Mouse (Mus musculus) limb, embryonic 13.5 days (tissue): ENCODE measurements at regions not wholly inside any gene's neighbourhood (a gene's known extent, or its start where the extent isn't known, plus 50 kb on each side); places are given as distances from the start of the nearest gene placed in this dataset.
A peak's percentile ranks its signal among the peaks of the same experiment; 100 is the strongest.

ENCODE experiments used
- ATAC-seq: fragments of 200-750 bp; cut with Nextera tagmentation; 2 replicates; pipeline ENCODE4 v1.8.0; 2017; ENCODE audit warnings: low read depth, moderate number of reproducible peaks, moderate TSS enrichment; ENCODE audit not compliant: low FRiP score
- H3K27ac ChIP-seq: fragments of 300-500 bp; sonication (generic); 2 replicates; pipeline ENCODE4 v1.5.1; 2015; ENCODE audit warnings: inconsistent platforms, mild to moderate bottlenecking, moderate library complexity
- H3K27me3 ChIP-seq: fragments of 300-500 bp; sonication (generic); 2 replicates; pipeline ENCODE4 v1.6.1; 2015; ENCODE audit warnings: mild to moderate bottlenecking, inconsistent platforms
- H3K36me3 ChIP-seq: fragments of 300-500 bp; sonication (generic); 2 replicates; pipeline ENCODE4 v1.6.1; 2015; ENCODE audit warnings: inconsistent platforms, mild to moderate bottlenecking, moderate library complexity
- H3K4me1 ChIP-seq: fragments of 300-500 bp; sonication (generic); 2 replicates; pipeline ENCODE4 v1.6.1; 2015; ENCODE audit warnings: inconsistent platforms
- H3K4me2 ChIP-seq: fragments of 300-500 bp; sonication (generic); replicated peaks from 2 replicates; pipeline ENCODE4 v1.6.1; 2015; ENCODE audit warnings: inconsistent platforms, mild to moderate bottlenecking, moderate library complexity
- H3K4me3 ChIP-seq: fragments of 300-500 bp; sonication (generic); 2 replicates; pipeline ENCODE4 v1.5.1; 2015; ENCODE audit warnings: moderate library complexity, mild to moderate bottlenecking, inconsistent platforms
- H3K9ac ChIP-seq: fragments of 300-500 bp; sonication (generic); 2 replicates; pipeline ENCODE4 v1.6.1; 2015; ENCODE audit warnings: mild to moderate bottlenecking, inconsistent platforms
- H3K9me3 ChIP-seq: fragments of 300-500 bp; sonication (generic); 2 replicates; pipeline ENCODE4 v1.6.1; 2016; ENCODE audit warnings: inconsistent platforms
- WGBS: fragments of 180-500 bp; shearing (Covaris S2); methylation state at CpG from one replicate; pipeline ENCODE4 v1.1.7; 2015; 5-methylcytosine and 5-hydroxymethylcytosine counted together

DNA sequence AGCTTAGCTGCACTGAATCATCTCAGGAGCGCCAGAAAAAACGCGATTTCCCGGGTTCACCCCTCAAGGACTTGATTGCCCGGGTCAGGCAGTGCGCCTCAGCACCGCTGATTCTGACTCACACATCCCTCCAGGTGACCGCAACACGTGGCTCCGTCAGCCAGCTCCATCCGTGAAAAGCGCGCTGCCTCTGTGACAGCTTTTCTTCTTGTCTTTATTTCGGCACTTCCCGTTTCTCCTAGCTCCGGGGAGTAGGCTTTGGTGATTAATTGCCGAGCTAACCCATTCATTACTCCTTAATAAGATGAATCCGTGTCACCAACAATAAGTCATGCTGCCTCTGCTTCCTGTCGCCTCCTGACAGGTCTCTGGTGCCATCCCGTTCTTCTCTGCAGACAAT lies 108.6 kb downstream of the Katnal1 start:
- 9% methylated on average over 20 of the region's 20 CpGs for WGBS
- peaks cover 22% of the 10 kb centered on the region for H3K27me3 ChIP-seq
- H3K4me3 ChIP-seq, result peak overlapping the region; percentile 21; the same call in 1 of the 2 replicates
- H3K4me2 ChIP-seq, result peak overlapping the region; percentile 46
- peak overlapping the region; percentile 39; the same call in 1 of the 2 replicates for H3K9ac ChIP-seq
- H3K27ac ChIP-seq, result no peak overlapping the region
- peaks cover 14% of the 10 kb centered on the region for H3K4me1 ChIP-seq
- H3K36me3 ChIP-seq, result no peaks in the 10 kb centered on the region
- ATAC-seq, result no peak
- no peaks in the 10 kb centered on the region for H3K9me3 ChIP-seq

DNA sequence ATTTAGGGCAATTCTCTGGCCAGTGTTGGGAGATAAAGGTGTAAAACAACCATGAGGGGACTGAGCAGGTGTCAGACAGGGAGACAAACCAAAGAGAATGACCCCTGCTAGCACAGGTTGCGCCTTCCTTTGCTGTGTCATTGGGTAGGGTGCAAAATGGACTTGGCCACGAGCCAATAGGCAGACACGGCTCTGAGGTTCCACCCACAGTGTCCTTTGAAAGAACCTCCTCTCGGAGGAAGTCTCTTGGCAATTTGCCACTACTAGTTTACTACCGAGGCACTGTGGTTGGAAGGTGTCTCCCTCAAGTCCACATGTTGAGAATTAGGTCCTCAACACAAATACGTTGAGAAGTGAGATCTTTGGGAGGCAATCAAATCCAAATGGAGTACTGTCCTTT lies 109.7 kb downstream of the Katnal1 start:
- no peak for ATAC-seq
- 32% methylated on average over 6 of the region's 6 CpGs for WGBS

DNA sequence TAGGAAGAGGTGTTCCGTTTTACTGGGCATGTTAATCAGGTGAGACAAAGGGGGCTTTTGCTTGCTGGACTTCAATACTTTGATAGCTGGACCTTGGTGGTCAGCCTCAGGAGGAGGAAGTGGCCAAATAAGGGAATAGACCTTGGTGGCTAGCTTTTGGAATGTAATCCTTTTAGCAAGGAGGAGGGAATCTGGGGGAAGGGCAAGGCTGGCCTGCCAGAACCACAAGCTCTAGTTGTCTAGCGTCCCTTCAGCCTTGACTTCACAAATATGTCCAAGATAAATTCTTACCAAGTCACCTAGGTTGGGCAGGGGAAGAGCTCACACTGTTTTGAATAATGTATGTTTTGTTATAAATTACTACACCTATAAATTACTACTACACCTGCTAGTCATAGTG lies 110.4 kb downstream of the Katnal1 start:
- ATAC-seq, result no peak
- Histone ChIP-seq H3K27ac (no peak overlapping the region), H3K4me2 (no peak overlapping the region), H3K4me3 (no peak overlapping the region), H3K27me3 (peaks cover 22% of the 10 kb centered on the region), H3K4me1 (peaks cover 14% of the 10 kb centered on the region), H3K36me3 (no peaks in the 10 kb centered on the region), H3K9ac (no peak overlapping the region), H3K9me3 (no peaks in the 10 kb centered on the region)
- WGBS, result 74% methylated on average over 2 of the region's 2 CpGs

More for the DNA sequence above, 109.7 kb downstream of the Katnal1 start:
- no peak overlapping the region for H3K4me2 ChIP-seq
- H3K9me3 ChIP-seq, result no peaks in the 10 kb centered on the region
- H3K27me3 ChIP-seq, result peaks cover 22% of the 10 kb centered on the region
- no peak overlapping the region for H3K9ac ChIP-seq
- H3K4me3 ChIP-seq, result no peak overlapping the region
- H3K4me1 ChIP-seq, result peaks cover 14% of the 10 kb centered on the region
- H3K36me3 ChIP-seq, result no peaks in the 10 kb centered on the region
- no peak overlapping the region for H3K27ac ChIP-seq

DNA sequence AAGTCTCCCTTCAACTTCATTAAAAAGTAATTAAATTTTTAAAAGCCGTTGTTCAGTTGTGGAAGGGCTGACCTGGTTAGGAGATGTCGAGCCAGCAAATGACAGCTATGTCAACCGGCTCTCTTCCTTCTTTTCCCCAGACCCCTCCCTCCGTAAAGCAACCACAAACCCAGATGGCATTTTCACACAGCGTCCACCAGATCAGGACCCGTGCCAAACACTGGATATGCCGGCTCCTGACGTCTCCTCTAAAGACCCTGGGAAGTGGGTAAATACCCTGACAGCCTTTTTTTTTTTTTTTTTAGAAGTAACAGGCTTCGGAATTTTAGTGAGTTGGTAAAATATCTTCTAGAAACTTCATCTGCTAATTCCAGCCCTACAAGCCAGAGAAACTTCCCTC lies 116.3 kb downstream of the Katnal1 start:
- Histone ChIP-seq H3K36me3 (no peaks in the 10 kb centered on the region), H3K9me3 (0 out of 2 replicates have a peak, but pooled peaks cover under 1% of the 10 kb centered on the region), H3K4me3 (no peak overlapping the region), H3K4me2 (no peak overlapping the region), H3K4me1 (peaks cover 14% of the 10 kb centered on the region), H3K27me3 (peaks cover 27% of the 10 kb centered on the region), H3K9ac (no peak overlapping the region), H3K27ac (no peak overlapping the region)
- ATAC-seq, result no peak
- 70% methylated on average over 9 of the region's 9 CpGs for WGBS

DNA sequence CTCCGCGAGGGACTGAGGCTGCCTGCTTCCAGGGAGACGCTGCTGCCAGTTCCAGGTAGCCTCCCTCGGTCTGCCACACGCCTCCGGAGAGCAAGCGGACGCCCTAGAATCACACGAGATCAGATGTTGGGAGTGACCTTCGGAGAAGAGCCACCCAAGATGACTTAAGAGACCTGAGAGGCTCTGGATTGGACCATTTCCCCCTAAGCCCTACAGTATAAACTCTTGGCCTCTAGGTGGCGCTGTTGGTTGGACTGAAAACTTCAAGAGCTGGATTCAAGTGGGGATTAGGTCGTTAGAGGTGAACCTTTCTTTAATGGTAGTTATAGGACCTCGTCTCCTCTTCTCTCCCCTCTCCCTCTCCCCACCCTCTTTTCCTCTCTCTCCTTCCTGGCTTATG lies 117.1 kb downstream of the Katnal1 start:
- Histone ChIP-seq H3K4me2 (no peak overlapping the region), H3K9ac (peak overlapping the region; percentile 35; the same call in 1 of the 2 replicates), H3K27ac (no peak overlapping the region), H3K4me1 (peaks cover 14% of the 10 kb centered on the region), H3K36me3 (no peaks in the 10 kb centered on the region), H3K27me3 (peaks cover 27% of the 10 kb centered on the region), H3K4me3 (no peak overlapping the region), H3K9me3 (0 out of 2 replicates have a peak, but pooled peaks cover 5% of the 10 kb centered on the region)
- no peak for ATAC-seq
- 18% methylated on average over 13 of the region's 13 CpGs for WGBS

DNA sequence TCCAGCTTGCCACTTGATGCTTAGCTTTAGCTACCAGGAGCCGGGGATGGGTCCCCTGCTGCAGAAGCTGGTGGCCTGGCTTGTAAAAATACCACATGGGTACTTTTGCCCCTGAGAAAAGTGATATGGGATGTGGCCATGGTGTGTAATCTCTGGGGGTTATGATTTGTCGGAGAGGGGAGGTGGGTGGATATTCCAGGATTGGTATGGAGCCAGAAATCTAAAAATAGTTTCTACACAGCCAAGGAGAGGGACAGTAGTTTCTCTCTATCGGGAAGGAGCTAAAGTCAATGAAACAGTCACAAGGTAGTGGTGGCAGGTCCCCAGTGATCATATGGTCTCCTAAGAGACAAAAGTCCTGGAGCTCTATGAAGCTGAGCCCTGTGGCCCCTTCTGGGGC lies 119.6 kb downstream of the Katnal1 start:
- Histone ChIP-seq H3K36me3 (no peaks in the 10 kb centered on the region), H3K4me2 (no peak overlapping the region), H3K9ac (no peak overlapping the region), H3K27ac (no peak overlapping the region), H3K9me3 (peaks cover 5% of the 10 kb centered on the region; the same call in 1 of the 2 replicates), H3K4me1 (peaks cover 14% of the 10 kb centered on the region), H3K27me3 (peaks cover 27% of the 10 kb centered on the region), H3K4me3 (no peak overlapping the region)
- 35% methylated on average over 3 of the region's 3 CpGs for WGBS
- ATAC-seq, result no peak

DNA sequence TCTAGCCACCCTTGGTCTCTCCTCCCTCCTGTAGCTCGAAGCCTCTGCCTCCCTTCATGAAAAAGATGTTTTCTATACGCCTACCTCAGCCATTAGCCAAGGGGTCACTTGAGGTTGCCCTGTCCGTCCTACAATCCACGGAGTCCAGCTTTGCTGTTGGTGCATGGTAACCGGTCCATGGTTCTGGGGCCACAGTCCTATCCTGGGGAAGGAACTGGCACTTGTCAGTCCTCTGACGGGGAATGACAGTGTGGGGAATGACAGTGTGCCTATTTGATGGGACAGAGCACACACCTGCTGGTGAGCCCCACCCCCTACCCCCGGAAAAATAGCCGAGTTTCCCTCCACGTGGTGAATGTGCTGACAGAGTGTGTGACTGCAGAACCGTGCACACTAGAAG lies 120.1 kb downstream of the Katnal1 start:
- 0 out of 2 replicates have a peak, but pooled peaks have one; percentile 12 for ATAC-seq
- Histone ChIP-seq H3K4me2 (peak overlapping the region; percentile 25; the same call in 1 of the 2 replicates), H3K4me1 (peaks cover 14% of the 10 kb centered on the region), H3K9ac (no peak overlapping the region), H3K4me3 (no peak overlapping the region), H3K27me3 (peaks cover 27% of the 10 kb centered on the region), H3K9me3 (peaks cover 5% of the 10 kb centered on the region; the same call in 1 of the 2 replicates), H3K27ac (no peak overlapping the region), H3K36me3 (no peaks in the 10 kb centered on the region)
- 21% methylated on average over 10 of the region's 10 CpGs for WGBS

DNA sequence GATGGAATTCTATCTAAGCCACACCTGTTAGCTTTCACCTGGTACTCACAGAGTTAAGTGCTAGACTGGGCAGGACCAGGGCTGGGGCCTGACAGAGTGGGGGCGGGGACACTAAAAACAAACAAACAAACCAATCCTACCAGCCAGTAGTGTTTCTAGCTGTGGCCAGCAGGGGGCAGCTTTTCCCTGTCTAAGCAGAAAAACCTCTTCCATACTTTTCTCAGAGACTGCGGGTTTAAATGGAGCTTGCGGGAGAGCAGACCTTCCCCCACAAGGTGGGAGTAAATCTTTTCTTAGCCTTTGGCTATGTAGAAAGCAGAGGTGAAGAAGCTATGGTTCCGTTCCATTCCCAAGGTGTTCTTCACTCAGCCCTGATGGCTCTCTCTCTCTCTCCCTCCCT lies 120.7 kb downstream of the Katnal1 start:
- ATAC-seq, result no peak
- peak overlapping the region; percentile 25; the same call in 1 of the 2 replicates for H3K4me2 ChIP-seq

DNA sequence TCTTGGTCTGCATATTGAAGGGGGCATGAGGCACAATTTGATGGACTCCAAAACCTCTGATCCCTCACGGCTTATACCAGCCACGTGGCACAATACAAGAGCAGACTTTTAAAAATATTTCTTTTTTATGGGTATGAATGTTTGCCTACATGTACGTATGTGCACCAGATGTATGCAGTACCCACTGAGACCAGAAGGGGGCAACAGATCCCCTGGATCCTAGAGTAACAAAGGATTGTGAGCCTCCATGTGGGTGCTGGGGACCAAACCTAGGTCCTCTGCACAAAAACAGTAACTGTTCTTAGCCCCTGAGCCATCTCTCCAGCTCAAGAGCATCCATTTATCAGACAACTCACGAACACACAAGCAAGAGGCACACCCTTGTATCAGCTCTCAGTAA lies 121.5 kb downstream of the Katnal1 start:
- no peak for ATAC-seq
- 92% methylated on average over 4 of the region's 4 CpGs for WGBS
- Histone ChIP-seq H3K9ac (no peak overlapping the region), H3K36me3 (no peaks in the 10 kb centered on the region), H3K27ac (no peak overlapping the region), H3K4me3 (no peak overlapping the region), H3K4me1 (peaks cover 21% of the 10 kb centered on the region), H3K27me3 (peaks cover 27% of the 10 kb centered on the region), H3K9me3 (peaks cover 5% of the 10 kb centered on the region; the same call in 1 of the 2 replicates), H3K4me2 (no peak overlapping the region)

More for the DNA sequence above, 120.7 kb downstream of the Katnal1 start:
- Histone ChIP-seq H3K36me3 (no peaks in the 10 kb centered on the region), H3K27ac (no peak overlapping the region), H3K4me3 (no peak overlapping the region), H3K27me3 (peaks cover 27% of the 10 kb centered on the region), H3K9ac (no peak overlapping the region), H3K4me1 (peaks cover 14% of the 10 kb centered on the region), H3K9me3 (peaks cover 5% of the 10 kb centered on the region; the same call in 1 of the 2 replicates)
- WGBS, result 5% methylated on average over 4 of the region's 4 CpGs

DNA sequence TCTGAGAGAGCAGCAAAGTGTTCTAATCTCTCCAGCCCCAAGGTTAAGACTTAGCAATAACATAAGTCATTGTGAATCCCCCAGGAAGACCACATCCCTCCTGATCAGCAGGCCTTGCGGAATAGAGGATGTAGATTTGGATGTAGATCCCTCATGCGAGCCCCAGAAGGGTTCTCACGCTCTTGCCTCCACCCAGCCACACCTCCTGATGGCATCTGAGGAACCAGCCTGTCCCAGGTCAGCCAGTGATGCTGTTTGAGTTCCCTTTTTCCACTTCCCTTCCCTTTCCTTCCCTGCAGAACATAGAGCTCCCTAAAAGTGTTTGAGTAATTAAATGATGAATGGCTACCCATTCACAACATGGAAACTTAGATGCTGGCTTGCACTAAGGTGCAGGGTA lies 124.1 kb downstream of the Katnal1 start:
- WGBS, result 51% methylated on average over 3 of the region's 3 CpGs
- H3K4me1 ChIP-seq, result peaks cover 23% of the 10 kb centered on the region
- no peaks in the 10 kb centered on the region for H3K36me3 ChIP-seq
- ATAC-seq, result no peak
- no peak overlapping the region for H3K4me3 ChIP-seq
- H3K9me3 ChIP-seq, result peaks cover 5% of the 10 kb centered on the region; the same call in 1 of the 2 replicates
- H3K9ac ChIP-seq, result no peak overlapping the region
- H3K27me3 ChIP-seq, result peaks cover 11% of the 10 kb centered on the region
- no peak overlapping the region for H3K4me2 ChIP-seq
- no peak overlapping the region for H3K27ac ChIP-seq

DNA sequence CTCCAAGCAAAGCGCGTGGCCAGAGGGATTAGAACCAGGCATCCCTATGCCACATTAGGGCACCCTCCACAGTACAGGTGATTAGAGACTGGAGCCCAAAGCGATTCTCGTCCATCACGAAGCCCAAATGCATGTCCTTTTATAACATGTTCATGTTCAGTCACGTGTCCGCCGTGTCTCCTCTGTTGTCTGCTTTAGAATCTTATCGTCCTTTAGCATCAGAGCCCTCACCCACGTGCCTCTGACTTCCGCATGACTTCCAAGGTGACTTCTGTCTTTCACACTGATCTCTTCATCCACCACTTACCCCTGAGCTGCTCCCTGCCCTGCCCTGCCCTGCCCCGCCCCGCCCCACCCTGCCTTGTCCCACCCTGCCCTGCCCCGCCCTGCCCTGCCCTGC lies 125.3 kb downstream of the Katnal1 start:
- no peak for ATAC-seq
- Histone ChIP-seq H3K27ac (no peak overlapping the region), H3K9me3 (peaks cover 5% of the 10 kb centered on the region; the same call in 1 of the 2 replicates), H3K36me3 (no peaks in the 10 kb centered on the region), H3K4me2 (no peak overlapping the region), H3K4me3 (no peak overlapping the region), H3K27me3 (no peaks in the 10 kb centered on the region), H3K4me1 (peaks cover 13% of the 10 kb centered on the region), H3K9ac (no peak overlapping the region)
- 85% methylated on average over 13 of the region's 14 CpGs for WGBS

DNA sequence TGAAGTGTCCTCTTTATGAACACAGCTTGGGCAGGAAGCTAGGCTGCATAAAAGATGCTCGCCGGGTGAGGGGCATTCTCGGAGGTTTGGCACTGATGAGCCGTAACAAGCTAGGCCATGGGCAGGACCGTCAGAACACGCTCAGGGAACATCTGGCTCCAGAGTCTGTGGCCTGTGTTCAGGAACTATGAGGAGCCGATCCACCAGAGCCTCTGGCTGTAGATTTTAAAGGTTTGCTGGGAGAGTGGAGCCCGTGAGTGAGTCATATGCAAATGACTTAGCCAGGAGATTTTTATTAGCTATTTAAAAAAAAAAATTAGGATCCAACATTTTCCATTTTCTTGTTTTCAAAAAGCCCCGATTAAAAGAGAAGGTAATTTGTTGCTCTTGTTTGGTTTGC lies 126.4 kb downstream of the Katnal1 start:
- Histone ChIP-seq H3K4me1 (peaks cover 23% of the 10 kb centered on the region), H3K4me2 (no peak overlapping the region), H3K9ac (no peak overlapping the region), H3K27me3 (no peaks in the 10 kb centered on the region), H3K4me3 (no peak overlapping the region), H3K36me3 (no peaks in the 10 kb centered on the region), H3K9me3 (peaks cover 3% of the 10 kb centered on the region; the same call in 1 of the 2 replicates), H3K27ac (no peak overlapping the region)
- WGBS, result 58% methylated on average over 9 of the region's 9 CpGs
- no peak for ATAC-seq

DNA sequence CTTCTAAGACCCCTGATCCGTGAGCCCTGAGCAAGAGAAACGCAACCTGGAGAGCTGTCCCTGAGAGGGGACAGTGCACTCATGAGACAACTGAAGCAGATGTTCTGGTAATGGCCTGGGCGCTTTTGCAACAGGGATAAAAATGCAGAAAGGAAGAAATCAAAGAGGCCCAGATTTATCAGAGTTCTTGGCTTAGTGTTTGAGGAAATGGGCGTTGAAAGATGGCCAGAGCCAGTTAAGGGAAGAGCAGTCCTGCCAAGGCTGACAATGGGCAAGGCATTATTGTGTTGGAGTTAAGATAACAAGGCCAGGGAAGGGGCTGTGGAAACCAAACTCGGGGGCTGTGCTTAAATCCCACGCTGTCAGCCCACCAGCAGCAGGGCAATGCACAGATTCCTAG lies 130.6 kb downstream of the Katnal1 start:
- WGBS, result 65% methylated on average over 6 of the region's 6 CpGs
- no peak for ATAC-seq

More for the DNA sequence above, 130.6 kb downstream of the Katnal1 start:
- no peak overlapping the region for H3K4me2 ChIP-seq
- H3K36me3 ChIP-seq, result no peaks in the 10 kb centered on the region
- H3K9ac ChIP-seq, result no peak overlapping the region
- H3K4me1 ChIP-seq, result peaks cover 28% of the 10 kb centered on the region
- no peaks in the 10 kb centered on the region for H3K9me3 ChIP-seq
- 0 out of 2 replicates have a peak overlapping the region, but pooled peaks have one; percentile 10 for H3K27ac ChIP-seq
- H3K4me3 ChIP-seq, result no peak overlapping the region
- no peaks in the 10 kb centered on the region for H3K27me3 ChIP-seq
